Mouse (Mus musculus) gastrocnemius, postnatal 10 days (tissue): ENCODE results near the gene Rpl18. TPM values are rescaled to one million over a fixed set of nuclear protein-coding genes. Genes with fewer than 3 reads are reported as not detected.

Experiments used
- DNase-seq: peaks from one replicate; pipeline ENCODE4 v3.0.0; 2021; ENCODE audit warnings: mixed read lengths
- total RNA-seq, 2 experiments: library from RNA; stranded (reverse); gene quantifications; 2 replicates each; pipeline ENCODE4 v1.2.3; 2021

Rpl18 gene
- total RNA-seq, 2 experiments from 2014 or later: 793 to 822 TPM

GRCm38 (mm10) chr7:45733477-45733876, 18.2 kb downstream of the Rpl18 start:
- no peak for DNase-seq

- DNase-seq: peak; percentile 79
Observed at GRCm38 (mm10) chr7:45739162-45739763, 24.0 kb downstream of the Rpl18 start.

GRCm38 (mm10) chr7:45739820-45740219, 24.6 kb downstream of the Rpl18 start:
- no peak for DNase-seq

- DNase-seq: no peak
Observed at GRCm38 (mm10) chr7:45741308-45741707, 26.1 kb downstream of the Rpl18 start.

GRCm38 (mm10) chr7:45741777-45742176, 26.5 kb downstream of the Rpl18 start:
- DNase-seq: no peak

- no peak for DNase-seq
Observed at GRCm38 (mm10) chr7:45742338-45742737, 27.1 kb downstream of the Rpl18 start.

GRCm38 (mm10) chr7:45744387-45744786, 29.1 kb downstream of the Rpl18 start:
- DNase-seq: peak; percentile 79

- DNase-seq: no peak
Observed at GRCm38 (mm10) chr7:45746518-45746917, 31.3 kb downstream of the Rpl18 start.

- no peak for DNase-seq
Observed at GRCm38 (mm10) chr7:45747450-45747849, 32.2 kb downstream of the Rpl18 start.

- DNase-seq: no peak
Observed at GRCm38 (mm10) chr7:45748110-45748509, 32.9 kb downstream of the Rpl18 start.

- no peak for DNase-seq
Observed at GRCm38 (mm10) chr7:45749401-45749800, 34.1 kb downstream of the Rpl18 start.

- DNase-seq: no peak
Observed at GRCm38 (mm10) chr7:45750162-45750561, 34.9 kb downstream of the Rpl18 start.

- DNase-seq: no peak
Observed at GRCm38 (mm10) chr7:45755703-45756102, 40.4 kb downstream of the Rpl18 start.

GRCm38 (mm10) chr7:45759400-45759799, 44.1 kb downstream of the Rpl18 start:
- DNase-seq: no peak

- DNase-seq: no peak
Observed at GRCm38 (mm10) chr7:45760151-45760550, 44.9 kb downstream of the Rpl18 start.

GRCm38 (mm10) chr7:45765995-45766394, 50.7 kb downstream of the Rpl18 start:
- DNase-seq: no peak

- DNase-seq: no peak
Observed at GRCm38 (mm10) chr7:45766764-45767163, 51.5 kb downstream of the Rpl18 start.

GRCm38 (mm10) chr7:45767500-45767899, 52.2 kb downstream of the Rpl18 start:
- no peak for DNase-seq

Other genes starting within 250 kb of the Rpl18 start
- 10 to 100 TPM; 29.4 to 29.6 TPM for gene Bax, start 248.6 kb upstream of the Rpl18 start, total RNA-seq
- not detected for gene Tulp2, start 233.6 kb upstream of the Rpl18 start, total RNA-seq
- 1 to 10 TPM; 3.8 to 6.4 TPM for gene Gm45808, start 228.6 kb upstream of the Rpl18 start, total RNA-seq
- gene Dhdh, start 226.7 kb upstream of the Rpl18 start, total RNA-seq: 1 to 10 TPM; 8.8 to 9.5 TPM
- gene Nucb1, start 205.1 kb upstream of the Rpl18 start, total RNA-seq: 100 to 1,000 TPM; 121 to 137 TPM
- gene Ppp1r15a, start 189.2 kb upstream of the Rpl18 start, total RNA-seq: 10 to 100 TPM; 16.3 to 16.9 TPM
- 10 to 100 TPM; 14.8 to 16.3 TPM for gene Plekha4, start 189.1 kb upstream of the Rpl18 start, total RNA-seq
- gene Hsd17b14, start 160.6 kb upstream of the Rpl18 start, total RNA-seq: under 1 TPM in 1 of 2 experiments, not detected in 1; 0.19 TPM
- 10 to 100 TPM; 24.0 to 25.2 TPM for gene Bcat2, start 145.3 kb upstream of the Rpl18 start, total RNA-seq
- gene Fgf21, start 100.0 kb upstream of the Rpl18 start, total RNA-seq: not detected
- not detected for gene Fut1, start 98.2 kb upstream of the Rpl18 start, total RNA-seq
- gene Izumo1, start 93.6 kb upstream of the Rpl18 start, total RNA-seq: under 1 TPM in 1 of 2 experiments, not detected in 1; 0.38 TPM
- gene Rasip1, start 88.0 kb upstream of the Rpl18 start, total RNA-seq: 10 to 100 TPM; 17.2 to 19.7 TPM
- gene Mamstr, start 75.5 kb upstream of the Rpl18 start, total RNA-seq: 100 to 1,000 TPM; 105 to 131 TPM
- gene Fut2, start 49.1 kb upstream of the Rpl18 start, total RNA-seq: under 1 TPM in 1 of 2 experiments, not detected in 1; 0.11 TPM
- gene Ntn5, start 31.4 kb upstream of the Rpl18 start, total RNA-seq: under 1 TPM; 0.75 to 0.77 TPM
- under 1 TPM in 1 of 2 experiments, not detected in 1; 0.21 TPM for gene Sec1, start 21.1 kb upstream of the Rpl18 start, total RNA-seq
- 1 to 10 TPM; 3.4 to 3.9 TPM for gene Car11, start 15.6 kb upstream of the Rpl18 start, total RNA-seq
- gene Dbp, start 10.4 kb upstream of the Rpl18 start, total RNA-seq: 10 to 100 TPM; 35.9 to 37.9 TPM
- 10 to 100 TPM; 11.8 to 13.8 TPM for gene Sphk2, start 2.5 kb downstream of the Rpl18 start, total RNA-seq
- gene Fam83e, start 5.8 kb downstream of the Rpl18 start, total RNA-seq: under 1 TPM; 0.12 to 0.45 TPM
- not detected for gene Spaca4, start 10.4 kb downstream of the Rpl18 start, total RNA-seq
- gene Lmtk3, start 68.3 kb downstream of the Rpl18 start, total RNA-seq: under 1 TPM; 0.52 to 0.80 TPM
- gene Sult2b1, start 69.2 kb downstream of the Rpl18 start, total RNA-seq: not detected
- gene Cyth2, start 99.1 kb downstream of the Rpl18 start, total RNA-seq: 10 to 100 TPM; 45.3 to 45.4 TPM
- under 1 TPM; 0.36 to 0.45 TPM for gene Kcnj14, start 109.3 kb downstream of the Rpl18 start, total RNA-seq
- 10 to 100 TPM; 14.8 to 15.4 TPM for gene Grwd1, start 115.5 kb downstream of the Rpl18 start, total RNA-seq
- 10 to 100 TPM; 73.5 to 74.7 TPM for gene Kdelr1, start 157.3 kb downstream of the Rpl18 start, total RNA-seq
- gene Grin2d, start 162.9 kb downstream of the Rpl18 start, total RNA-seq: 1 to 10 TPM in 1 of 2 experiments, under 1 TPM in 1; 0.80 to 1.2 TPM
- gene Syngr4, start 181.3 kb downstream of the Rpl18 start, total RNA-seq: under 1 TPM in 1 of 2 experiments, not detected in 1; 0.35 TPM
- 10 to 100 TPM; 42.3 to 47.7 TPM for gene Tmem143, start 181.5 kb downstream of the Rpl18 start, total RNA-seq
- 10 to 100 TPM; 34.8 to 55.7 TPM for gene Emp3, start 205.9 kb downstream of the Rpl18 start, total RNA-seq
- 1 to 10 TPM; 1.1 to 1.6 TPM for gene Ccdc114, start 208.6 kb downstream of the Rpl18 start, total RNA-seq